Mouse (Mus musculus): ENCODE results near the gene Prex1.

Gene Prex1

GRCm38 (mm10) chr2:166631621-166632171 lies 81.9 kb downstream of the Prex1 start:
- DNase-seq, result no peak

- DNase-seq, result no peak
Observed at GRCm38 (mm10) chr2:166631189-166631588, 82.4 kb downstream of the Prex1 start.

- no peak for DNase-seq
Observed at GRCm38 (mm10) chr2:166629941-166630674, 83.5 kb downstream of the Prex1 start.

DNA sequence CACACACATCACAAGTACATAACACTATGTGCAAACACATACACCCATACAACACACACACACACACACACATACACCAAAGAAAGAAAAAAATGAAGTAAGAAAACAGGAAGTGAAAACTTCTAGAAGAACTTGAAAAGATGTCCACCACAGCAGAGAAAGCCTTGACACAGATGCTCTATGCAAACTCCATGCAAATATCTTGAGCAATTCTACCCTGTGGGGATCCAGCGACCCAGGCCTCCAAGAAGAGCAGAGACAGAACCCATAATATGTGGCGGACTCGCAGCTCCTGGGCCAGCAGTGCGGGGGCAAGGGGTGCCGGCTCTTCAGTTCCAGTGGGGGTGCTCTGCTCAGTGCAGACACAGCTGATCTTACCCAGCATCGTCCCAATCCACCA lies 86.1 kb downstream of the Prex1 start:
- no peak for DNase-seq

GRCm38 (mm10) chr2:166625219-166625618 lies 88.4 kb downstream of the Prex1 start:
- no peak for DNase-seq

DNA sequence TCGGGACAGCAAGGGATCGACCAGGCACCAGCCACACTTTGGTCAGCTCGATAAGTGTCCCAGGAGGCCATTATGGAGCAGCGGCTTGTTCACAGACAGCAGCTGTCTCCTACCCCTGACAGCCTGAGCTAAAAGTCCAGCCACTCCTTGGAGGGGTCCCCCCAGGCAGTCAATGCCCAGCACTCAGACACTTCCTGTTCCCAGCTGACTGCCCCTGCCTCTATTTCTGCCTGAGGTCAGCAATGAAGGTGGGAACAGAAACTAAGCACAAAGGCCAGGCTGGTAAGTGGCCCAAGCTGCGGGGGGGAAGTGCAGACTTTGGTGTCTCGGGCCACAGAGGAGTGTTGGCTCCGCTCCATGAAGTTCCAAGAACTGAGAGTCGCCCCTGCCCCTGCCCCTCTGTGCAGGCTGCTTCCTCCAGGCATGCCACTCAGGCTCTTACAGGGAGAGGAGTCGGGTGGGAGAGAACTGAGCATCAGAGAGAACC lies 90.5 kb downstream of the Prex1 start:
- peak in 1 of 2 experiments; percentile 27 for DNase-seq

- no peak for DNase-seq
Observed at GRCm38 (mm10) chr2:166622590-166622989, 91.0 kb downstream of the Prex1 start.

DNA sequence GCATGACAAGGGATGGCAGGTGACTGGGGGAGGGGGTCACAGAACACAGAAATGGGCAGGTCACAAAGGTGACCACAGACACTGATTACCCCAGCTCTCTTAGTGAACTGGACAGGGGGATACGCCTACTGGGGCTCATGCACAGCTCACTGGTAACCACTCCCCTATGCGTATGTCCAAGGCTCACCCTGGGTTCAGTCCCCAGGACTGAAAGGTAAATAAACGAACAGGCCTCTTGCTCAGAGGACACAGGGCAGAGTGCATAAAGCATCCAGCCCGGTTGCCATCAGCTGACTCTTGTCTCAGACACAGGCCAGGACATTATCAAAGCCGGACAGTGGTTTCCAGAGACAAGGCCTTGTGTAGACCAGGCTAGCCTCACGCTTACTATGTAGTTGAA lies 91.6 kb downstream of the Prex1 start:
- DNase-seq, result no peak

DNA sequence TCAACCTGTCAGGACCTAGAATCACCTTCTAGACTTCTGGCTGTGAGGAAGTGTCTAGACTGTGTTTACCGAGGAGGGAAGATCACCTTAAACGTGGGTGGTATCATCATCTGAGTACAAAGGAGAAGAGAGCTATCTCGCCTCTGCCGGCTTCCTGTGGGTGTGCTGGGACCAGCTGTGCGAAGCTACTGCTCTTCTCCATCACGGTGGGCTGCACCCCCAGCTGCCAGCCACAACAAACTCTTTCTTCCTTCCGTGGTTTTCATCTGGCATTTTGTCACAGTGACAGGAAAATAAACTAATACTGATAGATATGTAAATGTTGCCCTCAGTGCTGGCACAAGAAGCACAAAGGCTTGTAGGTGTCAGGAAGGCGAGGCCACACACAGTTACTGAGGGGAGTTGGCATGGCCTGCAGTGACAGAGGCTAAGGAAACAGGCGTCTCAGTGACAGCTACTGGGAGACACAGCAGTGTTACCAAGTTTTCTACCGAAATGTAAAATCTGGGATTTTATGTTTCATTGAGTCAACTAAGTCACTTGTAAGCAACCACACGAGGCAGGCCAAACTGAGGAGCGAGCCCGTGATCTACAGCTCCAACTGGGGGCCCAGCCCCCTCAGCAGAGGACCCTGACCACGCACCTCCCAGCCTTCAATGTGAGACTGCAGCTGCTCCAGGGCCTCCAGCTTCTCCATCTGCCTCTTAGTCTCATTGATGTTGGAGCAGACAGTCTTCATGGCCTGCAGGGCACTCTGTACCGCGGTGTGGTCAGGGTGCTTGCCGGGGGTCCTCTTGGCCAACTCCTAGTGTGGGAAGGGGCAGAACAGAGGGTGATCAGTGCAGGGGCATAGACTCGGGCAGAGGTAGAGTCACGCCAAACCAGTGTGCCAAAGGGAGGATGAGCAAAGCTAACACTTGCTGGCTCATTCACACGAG lies 92.8 kb downstream of the Prex1 start:
- peak; percentile 34 to 44 for DNase-seq

DNA sequence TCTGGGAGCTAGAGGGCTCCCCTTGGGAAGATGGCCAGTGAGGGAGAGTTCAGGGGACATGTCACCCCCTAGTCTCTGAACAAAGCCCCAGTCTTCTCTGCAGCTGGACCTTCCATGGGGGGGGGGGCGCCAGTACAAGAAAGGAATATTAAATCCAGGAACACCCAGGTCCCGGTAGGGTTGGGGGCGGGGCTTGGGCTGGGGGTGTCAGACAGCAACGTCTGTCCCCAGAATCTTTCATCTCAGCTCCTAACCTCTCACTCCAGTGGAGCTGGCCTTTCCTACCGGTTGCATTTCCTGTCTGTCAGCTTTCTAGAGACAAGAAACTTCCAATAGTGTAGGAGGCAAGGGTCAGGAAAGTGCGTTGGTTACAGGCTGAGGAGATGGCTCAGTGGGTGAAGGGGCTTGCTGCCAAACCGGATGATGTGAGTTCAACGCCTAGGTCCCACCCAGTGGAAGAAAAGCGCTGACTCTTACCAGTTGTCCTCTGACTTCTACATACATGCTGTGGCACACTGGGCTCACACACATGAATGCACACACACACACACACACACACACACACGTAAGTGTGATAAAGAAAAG lies 93.6 kb downstream of the Prex1 start:
- no peak for DNase-seq

DNA sequence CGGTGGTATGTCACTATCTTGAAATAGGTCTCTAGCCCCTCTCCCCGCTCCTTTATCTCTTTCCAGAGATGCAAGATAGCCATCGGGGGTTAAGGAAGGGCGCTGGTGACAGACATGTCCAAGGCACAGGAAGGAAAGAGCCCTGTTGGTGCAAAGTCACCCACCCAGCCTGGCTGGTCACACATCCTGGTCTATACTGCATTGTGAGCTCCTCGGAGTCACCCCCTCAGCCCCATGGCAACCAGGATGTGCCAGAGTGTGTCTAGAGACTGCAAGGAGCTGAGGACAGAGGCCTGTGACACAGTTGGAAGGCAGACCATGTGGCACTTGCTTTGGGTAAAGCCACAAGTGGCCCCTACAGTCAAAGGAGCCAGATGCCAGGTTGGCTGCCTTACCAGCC lies 94.4 kb downstream of the Prex1 start:
- DNase-seq, result no peak

DNA sequence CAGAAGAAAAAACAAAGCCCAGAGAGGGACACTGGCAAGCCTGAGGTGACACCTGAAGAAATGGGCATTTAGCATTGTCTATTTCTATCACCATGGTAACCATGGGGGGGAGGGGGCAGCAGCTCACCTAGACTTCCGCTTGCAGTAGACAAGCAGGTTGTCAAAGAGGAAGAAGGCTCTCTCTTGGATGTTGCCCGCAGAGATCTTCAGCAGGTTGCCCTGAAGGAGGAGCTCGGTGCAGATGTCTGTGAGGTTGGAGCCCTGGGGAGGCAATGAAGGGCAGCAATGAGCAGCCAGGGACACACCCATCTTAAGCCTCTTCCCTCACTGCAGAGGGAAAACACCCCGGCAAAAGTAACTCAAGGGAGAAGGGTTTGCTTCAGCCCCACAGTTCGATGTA lies 95.9 kb downstream of the Prex1 start:
- DNase-seq, result no peak

DNA sequence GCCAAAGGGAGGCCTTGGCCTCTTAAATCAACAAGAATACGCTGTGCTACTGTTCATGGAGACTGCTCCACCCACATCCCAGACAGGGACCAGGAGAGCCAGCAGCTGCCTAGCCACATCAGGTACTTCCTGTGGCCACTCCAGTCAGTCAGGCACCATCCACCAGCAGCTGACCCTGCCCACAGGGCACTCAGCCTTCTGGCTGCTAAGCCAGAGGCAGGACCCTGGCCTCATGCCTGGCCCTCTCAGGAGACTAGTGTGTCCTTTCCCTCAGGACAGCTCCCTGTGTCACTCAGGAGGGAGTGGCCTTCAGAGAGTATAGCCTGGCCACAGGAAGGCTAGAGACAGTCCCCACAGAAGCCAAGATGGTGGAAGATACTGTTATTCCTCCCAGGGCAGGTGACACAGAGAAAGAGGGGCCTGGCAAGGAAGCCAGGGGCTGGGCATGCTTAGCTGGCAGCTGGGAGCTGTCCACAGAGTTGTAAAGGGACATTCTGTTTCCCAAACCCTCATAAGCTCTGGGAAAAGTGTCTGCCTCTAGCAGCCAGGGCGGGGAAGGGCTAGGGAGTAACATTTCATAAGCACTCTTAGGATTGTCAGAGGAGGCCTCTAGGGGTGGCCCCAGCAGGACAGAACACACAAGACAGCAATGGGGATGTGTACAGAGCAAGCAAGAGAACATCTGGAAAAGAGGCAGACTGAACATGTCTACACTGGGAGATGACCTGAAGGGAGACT lies 98.1 kb downstream of the Prex1 start:
- no peak for DNase-seq

DNA sequence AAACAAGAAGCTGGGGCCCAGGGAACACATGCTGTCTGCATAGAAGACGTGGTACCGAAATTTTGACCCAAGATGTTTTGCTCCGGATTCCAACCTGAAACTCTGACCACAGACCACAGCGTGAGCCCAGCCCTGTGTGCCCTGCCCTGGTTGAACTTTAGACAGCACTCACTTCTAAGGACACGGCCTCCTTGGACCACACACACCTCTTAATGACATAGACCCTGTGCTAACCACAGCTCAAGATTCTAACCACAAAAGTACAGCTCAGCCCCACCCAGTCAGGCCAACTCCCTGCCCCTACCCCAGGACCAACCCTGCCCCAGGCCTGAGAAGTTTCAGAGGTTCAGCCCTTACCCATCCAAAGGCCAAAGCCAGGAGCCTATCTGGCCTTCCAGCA lies 103.4 kb downstream of the Prex1 start:
- DNase-seq, result no peak

- DNase-seq, result no peak
Observed at GRCm38 (mm10) chr2:166608509-166608908, 105.1 kb downstream of the Prex1 start.

DNA sequence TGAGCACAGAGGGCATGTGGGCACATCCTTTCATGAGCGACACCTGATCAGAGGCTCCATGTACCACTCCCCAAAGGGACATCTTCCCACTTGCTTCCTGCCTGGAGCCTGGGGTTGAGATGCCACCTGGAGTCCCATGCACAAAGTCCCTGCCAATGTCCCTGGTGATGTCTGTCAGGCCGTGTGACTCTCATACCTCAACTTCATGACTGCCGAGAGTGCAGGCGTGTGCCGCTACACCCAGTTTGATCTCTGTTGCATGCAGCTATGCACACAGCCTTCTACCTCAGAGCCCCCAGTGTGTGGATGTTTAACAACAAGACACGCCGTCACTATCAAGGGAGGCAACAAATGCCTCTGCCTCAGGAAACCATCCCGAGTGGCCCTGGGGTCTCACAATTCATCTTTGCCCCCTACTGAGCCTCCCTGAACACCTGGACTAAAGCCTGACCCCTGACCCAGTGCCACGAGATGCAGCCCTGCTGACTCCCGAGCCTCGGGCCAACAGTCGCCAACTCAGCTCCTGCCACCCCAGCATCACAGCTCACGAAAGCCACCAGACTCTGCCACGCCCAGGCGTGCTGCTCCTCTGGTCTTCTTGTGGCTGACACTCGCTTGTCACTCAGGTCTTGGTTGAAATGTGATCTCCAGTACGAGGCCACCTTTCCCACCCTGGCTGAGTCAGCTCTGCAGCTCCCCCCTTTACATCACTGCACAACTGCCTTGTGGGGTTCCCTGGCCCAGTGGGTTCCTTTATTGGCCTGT lies 107.0 kb downstream of the Prex1 start:
- DNase-seq, result no peak

DNA sequence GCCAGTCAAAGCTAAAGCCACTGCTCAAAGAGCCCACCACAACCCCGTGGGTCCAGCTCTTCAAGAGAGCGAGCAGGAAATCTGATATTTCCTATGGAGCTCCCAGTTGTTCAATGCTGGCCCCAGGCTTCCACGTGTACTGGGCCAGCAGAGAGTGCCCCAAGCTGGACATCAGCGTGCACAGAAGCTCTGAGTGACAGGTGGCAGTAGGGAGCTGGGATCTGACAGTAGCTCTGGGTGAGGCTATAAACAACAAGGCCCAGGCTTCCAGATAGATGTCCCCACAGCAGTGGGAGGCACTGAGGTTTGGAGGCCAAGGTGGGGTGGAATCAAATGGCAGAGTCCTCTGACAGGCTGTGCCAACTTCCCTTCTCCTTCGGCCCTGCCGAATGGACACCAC lies 107.6 kb downstream of the Prex1 start:
- DNase-seq, result no peak

DNA sequence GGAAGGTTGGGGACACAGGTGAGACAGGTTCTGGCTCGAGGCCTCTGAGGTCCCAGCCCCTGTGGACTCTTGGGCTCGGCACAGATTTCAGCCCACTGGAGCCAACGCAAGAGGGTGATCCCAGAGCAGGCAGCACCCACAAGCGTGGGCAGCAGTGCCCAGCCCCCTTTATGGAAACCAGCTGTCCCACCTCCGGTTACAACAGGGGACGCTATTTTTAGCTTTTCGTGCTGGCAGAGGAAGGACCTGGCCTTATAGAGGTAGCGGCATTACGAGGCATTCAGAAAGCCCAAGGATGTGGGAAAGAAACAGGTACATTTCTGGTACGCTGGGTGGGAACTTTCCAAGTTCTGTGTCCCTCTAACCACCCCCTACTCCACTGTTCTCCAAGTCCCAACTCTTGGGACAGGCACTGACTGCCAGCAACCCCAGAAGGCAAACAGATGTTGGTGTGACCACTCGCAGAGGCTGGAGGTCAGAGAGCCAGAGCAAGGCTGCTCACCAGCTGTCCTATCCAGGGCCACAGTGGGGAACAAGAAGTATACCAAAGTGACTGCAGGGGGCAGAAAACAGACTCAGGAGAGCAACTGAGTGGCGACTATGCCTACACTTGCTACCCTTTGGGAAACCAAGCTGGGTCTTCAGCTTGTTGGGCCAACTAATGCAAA lies 108.3 kb downstream of the Prex1 start:
- DNase-seq, result no peak

GRCm38 (mm10) chr2:166602948-166603347 lies 110.7 kb downstream of the Prex1 start:
- DNase-seq, result no peak

- no peak for DNase-seq
Observed at GRCm38 (mm10) chr2:166601420-166601819, 112.2 kb downstream of the Prex1 start.
